Mouse (Mus musculus) frontal cortex, postnatal 10 days (tissue): ENCODE data around the gene Snap25.

ENCODE experiments used
- DNase-seq, 2 experiments: peaks; one replicate each; pipeline ENCODE4 v3.0.0; 2022; ENCODE audit warnings: low spot score in 2 of 2, mixed read lengths in 1 of 2

Snap25 gene

DNA sequence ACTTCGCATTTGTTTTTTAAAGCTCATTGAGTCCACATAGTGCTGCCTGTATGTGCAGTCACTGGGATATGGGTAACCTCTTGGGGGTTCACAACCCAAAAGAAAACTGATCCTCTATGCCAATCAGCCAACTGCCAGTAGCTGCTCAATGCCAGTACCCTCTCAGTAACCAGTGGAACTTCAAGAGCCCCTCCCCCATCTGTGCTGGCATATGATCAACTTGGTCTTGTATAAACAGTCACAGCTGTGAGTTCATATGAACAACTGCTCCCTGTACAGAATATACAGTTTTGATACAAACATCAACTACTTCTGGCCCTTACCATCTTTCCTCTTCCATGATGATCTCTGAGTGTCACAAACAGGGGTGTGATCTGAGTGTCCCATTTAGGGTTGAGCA lies 98.1 kb downstream of the Snap25 start:
- no peak for DNase-seq

- no peak for DNase-seq
Measured at GRCm38 (mm10) chr2:136816717-136817400, 103.6 kb downstream of the Snap25 start.

DNA sequence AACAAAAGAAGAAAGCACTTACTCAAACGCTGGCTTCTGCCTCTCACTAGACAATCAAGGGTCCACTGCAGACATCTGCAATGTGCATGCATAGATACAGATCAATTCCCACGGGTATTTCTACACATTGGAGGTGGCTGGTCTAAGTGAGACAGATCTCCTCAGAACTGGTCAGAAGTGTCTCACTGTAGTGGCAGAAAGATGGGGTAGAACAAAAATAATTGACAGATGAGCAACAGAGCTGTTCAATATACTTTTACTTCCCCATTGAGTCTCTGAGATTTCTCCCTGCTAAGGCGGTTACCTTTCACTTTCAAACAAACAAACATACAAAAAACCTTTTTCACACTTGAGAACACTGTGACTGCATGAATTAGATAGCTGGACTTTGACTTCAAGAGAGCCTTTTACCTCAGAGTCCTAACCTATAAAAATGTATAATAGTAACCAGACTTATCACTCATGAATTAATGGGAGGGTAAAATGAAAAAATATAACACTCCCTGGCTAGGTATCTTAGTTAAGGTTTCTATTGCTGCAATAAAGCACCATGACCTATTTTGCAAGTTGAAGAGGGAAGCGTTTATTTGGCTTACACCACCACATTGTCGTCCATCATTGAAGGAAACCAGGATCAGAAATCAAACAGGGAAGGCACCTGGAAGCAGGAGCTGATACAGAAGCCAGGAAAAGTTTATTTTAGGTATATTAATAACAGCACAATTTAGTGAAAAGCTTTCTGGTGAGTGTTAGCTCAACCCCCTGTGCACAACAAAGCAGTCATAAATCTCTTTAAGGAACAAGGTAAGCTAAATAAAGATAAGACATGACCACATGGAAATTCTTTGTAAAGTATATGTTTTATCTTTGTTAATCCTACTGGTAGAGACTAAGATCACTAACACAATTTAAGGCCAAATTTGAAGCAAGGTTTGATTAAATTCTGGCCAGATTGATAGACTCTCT lies 110.8 kb downstream of the Snap25 start:
- DNase-seq, result no peak

DNA sequence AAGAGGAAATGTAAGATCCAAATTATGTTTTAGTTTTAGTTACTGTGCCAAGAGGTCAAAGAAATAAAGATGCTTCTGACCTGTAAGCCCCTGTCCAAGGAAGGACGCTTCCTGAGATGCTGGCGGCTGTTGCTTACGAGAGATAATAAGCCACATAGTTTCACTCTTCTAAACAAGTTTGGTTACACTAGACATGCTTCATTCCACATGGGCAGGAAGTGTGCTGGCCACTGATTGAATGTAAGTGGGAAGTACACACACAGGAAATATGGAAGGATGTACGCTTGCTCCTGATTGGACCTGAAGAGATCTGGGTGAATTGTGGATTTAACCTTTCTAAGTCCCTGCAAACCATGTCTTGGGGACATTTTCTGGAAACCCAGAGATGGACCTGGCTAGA lies 114.4 kb downstream of the Snap25 start:
- DNase-seq, result no peak
